Mouse (Mus musculus) intestine, embryonic 14.5 days (tissue): ENCODE measurements at regions not wholly inside any gene's neighbourhood (a gene's known extent, or its start where the extent isn't known, plus 50 kb on each side); places are given as distances from the start of the nearest gene placed in this dataset.

Source experiments
- ATAC-seq: fragments of 200-750 bp; cut with Nextera tagmentation; replicated peaks from 2 replicates; pipeline ENCODE4 v1.8.0; 2017; ENCODE audit warnings: low read depth, moderate number of reproducible peaks, moderate TSS enrichment, moderate library complexity; ENCODE audit not compliant: low FRiP score, low TSS enrichment
- DNase-seq: peaks from one replicate; pipeline ENCODE4 v3.0.0-alpha.2; 2018; ENCODE audit warnings: low spot score
- H3K27ac ChIP-seq: fragments of 300-500 bp; sonication (generic); 2 replicates; pipeline ENCODE4 v1.5.1; 2014; ENCODE audit warnings: low read depth, mild to moderate bottlenecking, control low read depth
- H3K27me3 ChIP-seq: fragments of 300-500 bp; sonication (generic); replicated peaks from 2 replicates; pipeline ENCODE4 v1.6.1; 2014; ENCODE audit warnings: low read length, control low read depth; ENCODE audit not compliant: control insufficient read depth, insufficient read depth
- H3K36me3 ChIP-seq: fragments of 300-500 bp; sonication (generic); 2 replicates; pipeline ENCODE4 v1.6.1; 2014; ENCODE audit warnings: low read length, control low read depth; ENCODE audit not compliant: control insufficient read depth, insufficient read depth
- H3K4me1 ChIP-seq: fragments of 300-500 bp; sonication (generic); replicated peaks from 2 replicates; pipeline ENCODE4 v1.6.1; 2014; ENCODE audit warnings: low read length, control low read depth, mixed read lengths; ENCODE audit not compliant: control insufficient read depth, insufficient read depth
- H3K4me2 ChIP-seq: fragments of 300-500 bp; sonication (generic); 2 replicates; pipeline ENCODE4 v1.6.1; 2014; ENCODE audit warnings: low read length
- H3K4me3 ChIP-seq: fragments of 300-500 bp; sonication (generic); 2 replicates; pipeline ENCODE4 v1.5.1; 2014; ENCODE audit warnings: low read depth, low read length, control low read depth, mixed read lengths
- H3K9ac ChIP-seq: fragments of 300-500 bp; sonication (generic); 2 replicates; pipeline ENCODE4 v1.6.1; 2014; ENCODE audit warnings: mild to moderate bottlenecking, low read length
- H3K9me3 ChIP-seq: fragments of 300-500 bp; sonication (generic); 2 replicates; pipeline ENCODE4 v1.6.1; 2016; ENCODE audit warnings: low read length, control low read depth; ENCODE audit not compliant: control insufficient read depth
- WGBS: fragments of 180-500 bp; shearing (Covaris S2); extraction: QIAGEN DNeasy Blood & Tissue Kit; methylation state at CpG from one replicate; pipeline ENCODE4 v1.1.7; 2014; 5-methylcytosine and 5-hydroxymethylcytosine counted together

DNA sequence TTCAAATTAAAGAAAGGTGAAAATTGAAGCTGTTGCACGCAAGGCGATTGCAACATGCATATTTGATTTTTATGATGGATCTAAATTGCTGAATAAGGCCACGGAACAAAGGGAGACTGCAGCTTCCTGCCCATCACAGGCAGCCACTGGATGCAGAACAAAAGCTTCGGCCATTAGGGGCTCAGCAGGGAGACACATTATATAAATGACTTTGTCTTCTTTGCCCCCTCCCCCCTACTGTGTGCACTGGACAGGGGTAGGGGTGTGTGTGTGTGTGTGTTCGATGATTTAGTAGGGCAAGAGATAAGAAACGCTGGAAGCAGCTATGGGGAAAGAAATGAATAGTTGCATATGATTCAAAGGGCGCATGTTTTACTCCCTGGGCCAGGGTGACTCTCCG is 481.2 kb upstream of the Pmfbp1 start:
- DNase-seq, result no peak
- no peak for ATAC-seq
- no peaks in the 10 kb centered on the region for H3K9me3 ChIP-seq
- WGBS, result 44% methylated on average over 8 of the region's 8 CpGs
- no peak overlapping the region for H3K27ac ChIP-seq
- no peak overlapping the region for H3K9ac ChIP-seq
- H3K4me3 ChIP-seq, result no peak overlapping the region
- H3K4me2 ChIP-seq, result no peak overlapping the region
- no peaks in the 10 kb centered on the region for H3K27me3 ChIP-seq
- H3K36me3 ChIP-seq, result no peaks in the 10 kb centered on the region
- no peaks in the 10 kb centered on the region for H3K4me1 ChIP-seq

DNA sequence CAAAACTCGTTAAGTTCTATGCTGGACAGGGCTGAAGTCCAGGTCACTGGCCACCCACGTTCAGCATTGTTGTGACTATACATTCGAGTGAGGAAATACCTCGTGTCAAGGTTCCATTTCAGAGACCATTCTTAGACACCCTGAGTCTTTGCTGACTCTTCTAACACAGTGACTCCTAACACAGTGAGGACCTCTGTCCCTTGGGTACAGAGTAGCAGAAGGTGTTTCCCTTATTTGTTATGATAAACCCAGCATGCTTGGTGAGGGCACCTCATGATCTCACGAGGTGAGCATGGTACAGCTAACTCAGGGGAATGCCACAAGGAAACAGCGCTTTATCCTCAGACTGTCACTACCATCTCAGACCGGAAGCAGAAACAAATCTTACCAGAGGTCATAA is 480.2 kb upstream of the Pmfbp1 start:
- no peaks in the 10 kb centered on the region for H3K9me3 ChIP-seq

DNA sequence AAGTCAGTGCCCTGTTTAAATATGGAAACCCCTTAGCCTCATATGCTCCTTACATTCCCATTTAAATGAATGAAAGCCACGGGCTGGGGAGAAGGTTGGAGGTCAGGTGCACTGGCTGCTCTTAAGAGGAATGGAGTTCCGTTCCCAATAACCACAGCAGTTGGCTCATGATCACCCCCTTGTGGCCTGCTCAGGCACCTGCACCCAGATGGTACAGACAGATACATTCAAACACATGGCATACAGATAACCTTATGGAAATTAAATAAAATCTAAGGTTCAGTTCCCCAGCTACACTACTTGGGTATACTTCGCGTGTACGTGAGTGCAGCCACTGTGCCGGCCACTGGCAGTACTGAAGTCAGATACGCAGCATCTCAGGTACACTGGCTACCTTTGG is 479.1 kb upstream of the Pmfbp1 start:
- H3K4me1 ChIP-seq, result no peaks in the 10 kb centered on the region
- H3K36me3 ChIP-seq, result no peaks in the 10 kb centered on the region
- H3K9me3 ChIP-seq, result no peaks in the 10 kb centered on the region
- DNase-seq (no peak), ATAC-seq (no peak)
- no peak overlapping the region for H3K9ac ChIP-seq
- no peaks in the 10 kb centered on the region for H3K27me3 ChIP-seq
- no peak overlapping the region for H3K4me2 ChIP-seq
- no peak overlapping the region for H3K4me3 ChIP-seq
- no peak overlapping the region for H3K27ac ChIP-seq
- 65% methylated on average over 7 of the region's 7 CpGs for WGBS

More for the DNA sequence above, 480.2 kb upstream of the Pmfbp1 start:
- no peaks in the 10 kb centered on the region for H3K36me3 ChIP-seq
- H3K27ac ChIP-seq, result no peak overlapping the region
- no peaks in the 10 kb centered on the region for H3K4me1 ChIP-seq
- no peak for ATAC-seq
- H3K4me3 ChIP-seq, result no peak overlapping the region
- H3K27me3 ChIP-seq, result no peaks in the 10 kb centered on the region
- WGBS, result 71% methylated on average over 7 of the region's 7 CpGs
- DNase-seq, result no peak
- no peak overlapping the region for H3K9ac ChIP-seq
- H3K4me2 ChIP-seq, result no peak overlapping the region

DNA sequence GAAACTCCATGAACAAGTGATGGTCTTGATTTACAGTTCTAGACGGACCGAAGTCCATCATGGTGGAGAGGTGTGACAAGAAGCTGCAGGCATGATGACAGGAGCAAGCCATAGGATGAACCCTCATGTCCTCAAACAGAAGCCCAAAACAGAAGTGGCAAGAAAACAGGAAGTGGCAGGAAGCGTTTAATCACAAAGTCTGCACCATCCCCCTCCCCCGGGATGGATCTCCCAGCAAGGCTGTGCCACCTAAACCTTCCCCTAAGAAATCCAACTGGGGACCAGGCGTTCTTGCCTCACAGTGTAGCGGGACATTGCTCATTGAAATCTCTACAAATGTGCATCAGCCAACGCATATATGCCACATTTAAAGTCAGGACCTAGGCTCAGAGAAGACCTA is 474.3 kb upstream of the Pmfbp1 start:
- Histone ChIP-seq H3K36me3 (no peaks in the 10 kb centered on the region), H3K4me3 (no peak overlapping the region), H3K27me3 (no peaks in the 10 kb centered on the region), H3K9ac (no peak overlapping the region), H3K27ac (no peak overlapping the region), H3K9me3 (no peaks in the 10 kb centered on the region), H3K4me2 (no peak overlapping the region), H3K4me1 (no peaks in the 10 kb centered on the region)
- no peak for DNase-seq
- WGBS, result 83% methylated on average over 7 of the region's 7 CpGs
- no peak for ATAC-seq

DNA sequence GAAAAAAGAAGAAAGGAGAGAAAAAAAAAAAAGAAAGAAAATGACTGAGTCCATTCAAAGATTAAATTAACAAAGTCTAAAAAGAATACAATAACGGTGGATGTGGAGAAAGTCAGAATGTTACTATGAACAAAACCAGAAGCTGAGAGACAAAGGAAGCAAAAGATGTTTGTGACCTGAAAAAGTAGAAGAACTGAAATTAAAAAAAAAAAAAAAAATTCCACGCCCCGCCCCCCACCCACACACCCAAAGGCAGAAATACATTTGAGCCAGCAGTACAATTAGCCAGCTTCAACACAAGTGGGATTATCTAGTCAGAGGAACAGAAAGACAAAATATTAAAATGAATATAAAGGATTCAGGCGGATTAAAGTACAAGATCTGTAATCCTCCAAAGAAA is 473.7 kb upstream of the Pmfbp1 start:
- Histone ChIP-seq H3K4me2 (no peak overlapping the region), H3K27me3 (no peaks in the 10 kb centered on the region), H3K9me3 (no peaks in the 10 kb centered on the region), H3K9ac (no peak overlapping the region), H3K36me3 (no peaks in the 10 kb centered on the region), H3K27ac (no peak overlapping the region), H3K4me3 (no peak overlapping the region), H3K4me1 (no peaks in the 10 kb centered on the region)
- 87% methylated on average over 4 of the region's 4 CpGs for WGBS
- no peak for ATAC-seq
- DNase-seq, result no peak

DNA sequence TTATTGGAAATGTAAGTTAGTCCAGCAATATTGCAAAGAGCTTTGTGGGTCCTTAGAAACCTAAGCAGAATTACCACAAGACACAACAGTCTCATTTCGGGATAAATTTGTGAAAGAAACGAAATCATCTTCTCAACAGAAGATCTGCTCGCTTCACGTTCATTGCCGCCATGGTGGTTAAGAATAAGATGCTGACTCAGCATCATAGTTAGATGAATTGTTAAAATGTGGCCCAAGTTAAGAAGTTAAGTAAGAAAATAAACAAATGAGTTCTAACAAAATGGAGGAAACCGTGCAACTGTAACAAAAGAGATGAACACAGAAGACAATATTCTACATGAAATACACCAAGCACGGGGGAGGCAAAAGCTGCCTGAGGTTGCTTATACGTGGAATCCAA is 465.9 kb upstream of the Pmfbp1 start:
- Histone ChIP-seq H3K27me3 (no peaks in the 10 kb centered on the region), H3K9ac (no peak overlapping the region), H3K36me3 (no peaks in the 10 kb centered on the region), H3K4me3 (no peak overlapping the region), H3K4me2 (no peak overlapping the region), H3K9me3 (no peaks in the 10 kb centered on the region), H3K27ac (no peak overlapping the region), H3K4me1 (no peaks in the 10 kb centered on the region)
- ATAC-seq (no peak), DNase-seq (no peak)
- WGBS, result 91% methylated on average over 8 of the region's 8 CpGs

DNA sequence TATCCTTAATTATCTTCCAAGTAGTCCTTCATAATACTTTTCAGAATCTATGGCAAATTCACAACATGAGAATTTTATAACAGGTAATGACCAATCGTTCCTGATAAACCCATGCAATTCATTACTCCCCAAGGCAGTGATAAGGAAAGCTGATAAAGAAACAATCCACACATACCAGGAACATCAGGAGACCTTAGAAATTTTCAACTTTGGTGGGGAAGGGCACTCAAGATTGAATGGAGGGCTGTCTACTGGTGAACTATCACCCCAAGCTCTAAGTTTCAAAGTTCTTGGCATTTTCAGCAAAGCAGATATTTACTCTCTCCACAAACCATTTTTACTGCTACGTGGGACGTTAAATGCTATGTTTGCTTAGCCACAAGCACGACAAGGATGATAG is 440.2 kb upstream of the Pmfbp1 start:
- no peak overlapping the region for H3K4me2 ChIP-seq
- 64% methylated on average over 4 of the region's 4 CpGs for WGBS
- DNase-seq (no peak), ATAC-seq (no peak)
- H3K27ac ChIP-seq, result no peak overlapping the region
- no peak overlapping the region for H3K9ac ChIP-seq
- no peaks in the 10 kb centered on the region for H3K27me3 ChIP-seq
- peaks cover 8% of the 10 kb centered on the region; the same call in 1 of the 2 replicates for H3K9me3 ChIP-seq
- H3K36me3 ChIP-seq, result no peaks in the 10 kb centered on the region
- H3K4me3 ChIP-seq, result no peak overlapping the region
- no peaks in the 10 kb centered on the region for H3K4me1 ChIP-seq

DNA sequence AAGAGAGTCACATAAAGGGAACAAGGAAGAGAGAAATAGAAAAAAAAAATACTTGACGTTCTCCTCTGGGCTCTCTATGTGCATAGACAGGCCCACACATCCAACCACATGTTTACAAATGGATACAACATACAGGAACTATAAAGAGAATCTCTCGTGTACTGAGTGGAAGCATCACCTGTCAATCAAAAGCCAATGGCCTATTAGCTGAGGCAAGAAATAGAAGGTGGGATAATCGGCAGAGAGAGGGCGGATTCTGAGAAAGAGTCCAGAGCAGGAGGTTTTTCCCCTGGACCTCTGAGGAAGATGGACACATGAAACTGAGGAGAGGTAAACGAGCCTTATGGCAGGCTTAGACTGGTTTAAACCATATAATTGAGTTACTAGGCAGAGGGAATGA is 434.7 kb upstream of the Pmfbp1 start:
- DNase-seq (no peak), ATAC-seq (no peak)
- no peaks in the 10 kb centered on the region; the same call in 1 of the 2 replicates for H3K9me3 ChIP-seq
- no peak overlapping the region for H3K4me2 ChIP-seq
- no peak overlapping the region for H3K9ac ChIP-seq
- no peaks in the 10 kb centered on the region for H3K4me1 ChIP-seq
- H3K27ac ChIP-seq, result no peak overlapping the region
- H3K36me3 ChIP-seq, result no peaks in the 10 kb centered on the region
- 78% methylated on average over 5 of the region's 5 CpGs for WGBS
- no peak overlapping the region for H3K4me3 ChIP-seq
- no peaks in the 10 kb centered on the region for H3K27me3 ChIP-seq

DNA sequence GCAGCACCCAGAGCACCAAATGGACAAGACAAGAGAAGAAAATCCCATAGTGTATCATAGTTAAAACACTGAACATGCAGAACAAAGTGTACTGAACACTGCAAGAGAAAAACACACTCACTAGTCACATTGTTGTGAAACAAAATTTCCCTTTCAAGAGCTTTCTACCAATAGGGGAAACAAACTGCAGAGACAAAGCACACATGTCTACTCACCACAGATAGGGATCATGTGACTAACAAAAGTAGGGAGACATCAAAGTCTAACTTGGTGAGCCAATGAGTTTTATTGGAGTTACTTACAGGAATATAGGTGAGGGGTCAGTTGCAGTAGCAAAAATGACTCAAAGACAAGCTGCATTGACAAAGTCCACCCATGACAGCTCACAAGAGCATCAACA is 431.5 kb upstream of the Pmfbp1 start:
- H3K9me3 ChIP-seq, result peaks cover 3% of the 10 kb centered on the region; the same call in 1 of the 2 replicates
- no peak overlapping the region for H3K4me2 ChIP-seq
- H3K9ac ChIP-seq, result no peak overlapping the region
- H3K27me3 ChIP-seq, result no peaks in the 10 kb centered on the region
- no peaks in the 10 kb centered on the region for H3K4me1 ChIP-seq
- ATAC-seq, result no peak
- H3K27ac ChIP-seq, result no peak overlapping the region
- DNase-seq, result no peak
- H3K4me3 ChIP-seq, result no peak overlapping the region
- H3K36me3 ChIP-seq, result no peaks in the 10 kb centered on the region
